Mouse (Mus musculus): ENCODE measurements around the gene Git1.

GRCm38 (mm10) chr11:77489591-77490235, 3.6 kb upstream of the Git1 start, which contains the start of gene Ankrd13b:
- TF ChIP-seq CTCF (IDR thresholded peaks at IDR 0.05) (no peak), EP300 (IDR thresholded peaks at IDR 0.05) (no peak)

Data from lung, postnatal 0 days (tissue).